ENCODE assay signal across 17 mouse cellular contexts in genomic region chr15:53001429-53001828, GRCm38 (mm10).
DNase-seq lines count a peak whose midpoint lies in the region; ATAC-seq lines count a peak whose summit lies in the region.
"Had no signal": no experiment of that assay in that cellular context is flagged by ENCODE, and none has a peak within 500 bp of the region (broad histone marks: within the 10 kb centered on the region; RNA-seq: fewer than 3 reads in every experiment).

No protein-coding gene starts in this region.

- H3K4me3 ChIP-seq in midbrain, embryonic 11.5 days (ENCODE audit: low read depth, low read length) = no peak overlapping the region
- H3K4me3 ChIP-seq in limb, embryonic 10.5 days = no peak overlapping the region
- H3K4me3 ChIP-seq: forebrain, embryonic 15.5 days; hindbrain, embryonic 12.5 days; limb, embryonic 15.5 days; neural tube, embryonic 12.5 days; stomach, embryonic 15.5 days had no signal

- H3K9me3 ChIP-seq in midbrain, embryonic 11.5 days (ENCODE audit: control insufficient read depth, low read length) = no peaks in the 10 kb centered on the region
- no peaks in the 10 kb centered on the region for H3K9me3 ChIP-seq in limb, embryonic 10.5 days (replicated peaks)
- H3K9me3 ChIP-seq: forebrain, embryonic 15.5 days; hindbrain, embryonic 12.5 days; limb, embryonic 15.5 days; neural tube, embryonic 12.5 days; stomach, embryonic 15.5 days had no signal

- no peaks in the 10 kb centered on the region for H3K36me3 ChIP-seq in midbrain, embryonic 11.5 days (ENCODE audit: control insufficient read depth, insufficient read depth, low read length)
- no peaks in the 10 kb centered on the region for H3K36me3 ChIP-seq in limb, embryonic 10.5 days
- H3K36me3 ChIP-seq: forebrain, embryonic 15.5 days; hindbrain, embryonic 12.5 days; limb, embryonic 15.5 days; neural tube, embryonic 12.5 days; stomach, embryonic 15.5 days had no signal

- no peak overlapping the region for H3K9ac ChIP-seq in midbrain, embryonic 11.5 days (ENCODE audit: low read length)
- H3K9ac ChIP-seq: forebrain, embryonic 15.5 days; hindbrain, embryonic 12.5 days; limb, embryonic 15.5 days; neural tube, embryonic 12.5 days; stomach, embryonic 15.5 days had no signal

- ATAC-seq in midbrain, embryonic 11.5 days (ENCODE audit: low FRiP score) = no peak
- ATAC-seq: forebrain, embryonic 15.5 days had no signal

- H3K4me2 ChIP-seq in midbrain, embryonic 11.5 days = no peak overlapping the region
- H3K4me2 ChIP-seq: forebrain, embryonic 15.5 days; hindbrain, embryonic 12.5 days; limb, embryonic 15.5 days; neural tube, embryonic 12.5 days; stomach, embryonic 15.5 days had no signal

- H3K27ac ChIP-seq in midbrain, embryonic 11.5 days (ENCODE audit: low read depth, low read length) = no peak overlapping the region
- H3K27ac ChIP-seq in limb, embryonic 10.5 days = no peak overlapping the region
- H3K27ac ChIP-seq: forebrain, embryonic 15.5 days; hindbrain, embryonic 12.5 days; limb, embryonic 15.5 days; neural tube, embryonic 12.5 days; stomach, embryonic 15.5 days had no signal

- H3K4me1 ChIP-seq in midbrain, embryonic 11.5 days (ENCODE audit: control insufficient read depth, insufficient read depth, low read length) = no peaks in the 10 kb centered on the region
- H3K4me1 ChIP-seq in limb, embryonic 10.5 days = no peaks in the 10 kb centered on the region
- H3K4me1 ChIP-seq: forebrain, embryonic 15.5 days; hindbrain, embryonic 12.5 days; limb, embryonic 15.5 days; neural tube, embryonic 12.5 days; stomach, embryonic 15.5 days had no signal

- H3K27me3 ChIP-seq in midbrain, embryonic 11.5 days (ENCODE audit: control insufficient read depth, insufficient read depth, low read length) = no peaks in the 10 kb centered on the region
- peaks cover 6% of the 10 kb centered on the region; the same call in 1 of the 2 replicates for H3K27me3 ChIP-seq in limb, embryonic 10.5 days (ENCODE audit: low read depth, poor library complexity, severe bottlenecking)
- H3K27me3 ChIP-seq: forebrain, embryonic 15.5 days; hindbrain, embryonic 12.5 days; limb, embryonic 15.5 days; neural tube, embryonic 12.5 days; stomach, embryonic 15.5 days had no signal

- peak; percentile 57 to 69 for DNase-seq in frontal cortex, adult 2 months (ENCODE audit: extremely low spot score in 1 of 2, low spot score in 1 of 2)
- DNase-seq in frontal cortex, postnatal 10 days (ENCODE audit: low spot score in 2 of 2) = no peak
- DNase-seq in layer of hippocampus, adult 11-12 months (ENCODE audit: low spot score) = peak; percentile 21
- DNase-seq in layer of hippocampus, postnatal 25 days (ENCODE audit: extremely low spot score in 1 of 2, low spot score in 1 of 2) = no peak
- DNase-seq in brain, adult 2 months (ENCODE audit: low read depth, low spot score) = peak; percentile 73
- peak; percentile 26 for DNase-seq in layer of hippocampus, adult 9-11 months
- DNase-seq in midbrain, embryonic 11.5 days (ENCODE audit: low spot score, missing footprints) = no peak
- no peak for DNase-seq in limb, embryonic 10.5 days (ENCODE audit: low spot score)
- DNase-seq: adrenal gland, postnatal 10 days; cerebellum, adult 18-20 months; gastrocnemius, postnatal 14 days; lung, postnatal 14 days had no signal

- WGBS in midbrain, embryonic 11.5 days = 81% methylated on average over 3 of the region's 3 CpGs
- 85% methylated on average over 3 of the region's 3 CpGs for WGBS in limb, embryonic 10.5 days

Comparison
In these comparisons a context has a peak if more than half of its experiments do, and no peak if none do; other contexts are left out.
1. DNase-seq: peak in frontal cortex, adult 2 months (2 of 2), layer of hippocampus, adult 11-12 months (single experiment), brain, adult 2 months (single experiment) and layer of hippocampus, adult 9-11 months (single experiment); none in frontal cortex, postnatal 10 days (0 of 2), layer of hippocampus, postnatal 25 days (0 of 2), midbrain, embryonic 11.5 days (single experiment) and limb, embryonic 10.5 days (single experiment).